Mouse (Mus musculus): ENCODE data around the gene Ppp1r2.

GRCm38 (mm10) chr16:31281981-31282380 lies 6.9 kb upstream of the Ppp1r2 start:
- TF ChIP-seq CTCF (IDR thresholded peaks at IDR 0.05; ENCODE audit: control insufficient read depth, insufficient read depth, insufficient replicate concordance, low read depth, low read length) (no peak), POLR2A (IDR thresholded peaks at IDR 0.05; ENCODE audit: control insufficient read depth, low read depth, low read length) (no peak)
